Mouse (Mus musculus): ENCODE results near the gene Dzip1l. TPM values are rescaled to one million over a fixed set of nuclear protein-coding genes. Genes with fewer than 3 reads are reported as not detected.

The Dzip1l gene
- polyA plus RNA-seq, 1 experiment from 2014 or later: 14.1 TPM

- H3K27ac ChIP-seq: no peak overlapping the region
- H3K4me2 ChIP-seq: no peak overlapping the region
- H3K9ac ChIP-seq: no peak overlapping the region
- H3K4me1 ChIP-seq (replicated peaks): no peaks in the 10 kb centered on the region
- WGBS: 55% methylated on average over 7 of the region's 7 CpGs
- H3K4me3 ChIP-seq: no peak overlapping the region
- no peaks in the 10 kb centered on the region for H3K9me3 ChIP-seq (replicated peaks)
- no peaks in the 10 kb centered on the region for H3K27me3 ChIP-seq
- no peak for ATAC-seq (replicated peaks; ENCODE audit: insufficient number of reproducible peaks, insufficient read depth, low FRiP score, low read depth)
- no peaks in the 10 kb centered on the region for H3K36me3 ChIP-seq
These were observed 65.7 kb downstream of the Dzip1l start for GRCm38 (mm10) chr9:99694961-99695360.

GRCm38 (mm10) chr9:99699752-99700389 lies 70.6 kb downstream of the Dzip1l start:
- no peak for ATAC-seq (replicated peaks; ENCODE audit: insufficient number of reproducible peaks, insufficient read depth, low FRiP score, low read depth)
- no peaks in the 10 kb centered on the region for H3K9me3 ChIP-seq (replicated peaks)
- no peak overlapping the region for H3K27ac ChIP-seq
- no peaks in the 10 kb centered on the region for H3K27me3 ChIP-seq
- no peak overlapping the region for H3K4me3 ChIP-seq
- H3K9ac ChIP-seq: no peak overlapping the region
- H3K4me1 ChIP-seq (replicated peaks): no peaks in the 10 kb centered on the region
- H3K36me3 ChIP-seq: no peaks in the 10 kb centered on the region
- 68% methylated on average over 2 of the region's 2 CpGs for WGBS
- H3K4me2 ChIP-seq: no peak overlapping the region

- Histone ChIP-seq H3K4me3 (no peak overlapping the region), H3K9me3 (replicated peaks) (no peaks in the 10 kb centered on the region), H3K27ac (no peak overlapping the region), H3K27me3 (no peaks in the 10 kb centered on the region), H3K36me3 (no peaks in the 10 kb centered on the region), H3K9ac (no peak overlapping the region), H3K4me2 (no peak overlapping the region), H3K4me1 (replicated peaks) (no peaks in the 10 kb centered on the region)
- WGBS: 82% methylated on average over 2 of the region's 2 CpGs
- no peak for ATAC-seq (replicated peaks; ENCODE audit: insufficient number of reproducible peaks, insufficient read depth, low FRiP score, low read depth)
These were observed 71.9 kb downstream of the Dzip1l start for GRCm38 (mm10) chr9:99701187-99701586.

- no peaks in the 10 kb centered on the region for H3K9me3 ChIP-seq (replicated peaks)
- H3K9ac ChIP-seq: no peak overlapping the region
- no peaks in the 10 kb centered on the region for H3K4me1 ChIP-seq (replicated peaks)
- H3K27ac ChIP-seq: no peak overlapping the region
- no peak for ATAC-seq (replicated peaks; ENCODE audit: insufficient number of reproducible peaks, insufficient read depth, low FRiP score, low read depth)
- H3K4me2 ChIP-seq: no peak overlapping the region
- H3K27me3 ChIP-seq: no peaks in the 10 kb centered on the region
- no peaks in the 10 kb centered on the region for H3K36me3 ChIP-seq
- no peak overlapping the region for H3K4me3 ChIP-seq
- 59% methylated on average over 6 of the region's 6 CpGs for WGBS
These were observed 72.9 kb downstream of the Dzip1l start for GRCm38 (mm10) chr9:99702215-99702614.

GRCm38 (mm10) chr9:99703711-99704110 lies 74.4 kb downstream of the Dzip1l start:
- no peaks in the 10 kb centered on the region for H3K27me3 ChIP-seq
- 64% methylated on average over 6 of the region's 6 CpGs for WGBS
- no peak overlapping the region for H3K27ac ChIP-seq

GRCm38 (mm10) chr9:99706264-99706663 lies 77.0 kb downstream of the Dzip1l start:
- Histone ChIP-seq H3K9me3 (replicated peaks) (no peaks in the 10 kb centered on the region), H3K4me2 (no peak overlapping the region), H3K9ac (no peak overlapping the region), H3K4me1 (replicated peaks) (no peaks in the 10 kb centered on the region), H3K27me3 (no peaks in the 10 kb centered on the region), H3K27ac (no peak overlapping the region), H3K36me3 (no peaks in the 10 kb centered on the region), H3K4me3 (no peak overlapping the region)
- 88% methylated on average over 6 of the region's 6 CpGs for WGBS
- ATAC-seq (replicated peaks; ENCODE audit: insufficient number of reproducible peaks, insufficient read depth, low FRiP score, low read depth): no peak

More at GRCm38 (mm10) chr9:99703711-99704110, 74.4 kb downstream of the Dzip1l start:
- no peaks in the 10 kb centered on the region for H3K36me3 ChIP-seq
- no peak overlapping the region for H3K9ac ChIP-seq
- no peaks in the 10 kb centered on the region for H3K9me3 ChIP-seq (replicated peaks)
- ATAC-seq (replicated peaks; ENCODE audit: insufficient number of reproducible peaks, insufficient read depth, low FRiP score, low read depth): no peak
- H3K4me1 ChIP-seq (replicated peaks): no peaks in the 10 kb centered on the region
- no peak overlapping the region for H3K4me2 ChIP-seq
- no peak overlapping the region for H3K4me3 ChIP-seq

GRCm38 (mm10) chr9:99707425-99708126 lies 78.3 kb downstream of the Dzip1l start:
- no peaks in the 10 kb centered on the region for H3K9me3 ChIP-seq (replicated peaks)
- 68% methylated on average over 11 of the region's 11 CpGs for WGBS
- H3K36me3 ChIP-seq: no peaks in the 10 kb centered on the region
- H3K27me3 ChIP-seq: no peaks in the 10 kb centered on the region
- H3K9ac ChIP-seq: no peak overlapping the region
- no peak for ATAC-seq (replicated peaks; ENCODE audit: insufficient number of reproducible peaks, insufficient read depth, low FRiP score, low read depth)
- no peak overlapping the region for H3K27ac ChIP-seq
- H3K4me3 ChIP-seq: no peak overlapping the region
- no peak overlapping the region for H3K4me2 ChIP-seq
- H3K4me1 ChIP-seq (replicated peaks): no peaks in the 10 kb centered on the region

GRCm38 (mm10) chr9:99709588-99710248 lies 80.4 kb downstream of the Dzip1l start:
- Histone ChIP-seq H3K4me1 (replicated peaks) (no peaks in the 10 kb centered on the region), H3K9me3 (replicated peaks) (no peaks in the 10 kb centered on the region), H3K27me3 (no peaks in the 10 kb centered on the region), H3K4me3 (no peak overlapping the region), H3K9ac (no peak overlapping the region), H3K36me3 (no peaks in the 10 kb centered on the region), H3K4me2 (no peak overlapping the region), H3K27ac (no peak overlapping the region)
- WGBS: 78% methylated on average over 22 of the region's 22 CpGs
- no peak for ATAC-seq (replicated peaks; ENCODE audit: insufficient number of reproducible peaks, insufficient read depth, low FRiP score, low read depth)

GRCm38 (mm10) chr9:99710297-99710696 lies 81.0 kb downstream of the Dzip1l start:
- ATAC-seq (replicated peaks; ENCODE audit: insufficient number of reproducible peaks, insufficient read depth, low FRiP score, low read depth): no peak
- no peaks in the 10 kb centered on the region for H3K27me3 ChIP-seq
- no peaks in the 10 kb centered on the region for H3K4me1 ChIP-seq (replicated peaks)
- no peak overlapping the region for H3K4me2 ChIP-seq
- H3K36me3 ChIP-seq: no peaks in the 10 kb centered on the region
- 75% methylated on average over 4 of the region's 4 CpGs for WGBS
- H3K27ac ChIP-seq: no peak overlapping the region
- H3K9me3 ChIP-seq (replicated peaks): no peaks in the 10 kb centered on the region
- no peak overlapping the region for H3K9ac ChIP-seq
- H3K4me3 ChIP-seq: no peak overlapping the region

GRCm38 (mm10) chr9:99717134-99717533 lies 87.8 kb downstream of the Dzip1l start, which contains the start of gene Cldn18:
Gene Cldn18 (minus strand): TSS chr9:99717267.
- H3K4me1 ChIP-seq (replicated peaks): no peaks in the 10 kb centered on the region
- H3K9me3 ChIP-seq (replicated peaks): no peaks in the 10 kb centered on the region
- 83% methylated on average over 14 of the region's 14 CpGs for WGBS
- H3K27me3 ChIP-seq: no peaks in the 10 kb centered on the region
- no peak within 1 kb of the TSS for H3K4me3 ChIP-seq
- H3K36me3 ChIP-seq: no peaks in the 10 kb centered on the region
- no peak for ATAC-seq (replicated peaks; ENCODE audit: insufficient number of reproducible peaks, insufficient read depth, low FRiP score, low read depth)
- no peak within 1 kb of the TSS for H3K27ac ChIP-seq
- no peak within 1 kb of the TSS for H3K4me2 ChIP-seq
- no peak within 1 kb of the TSS for H3K9ac ChIP-seq
